Mouse (Mus musculus) bone marrow, adult 2 months (tissue): ENCODE data around the gene Pfdn4.

Experiments used
- CTCF ChIP-seq: fragments of 200-500 bp; IDR thresholded peaks from 2 replicates; pipeline ENCODE4 v1.5.1; 2011; ENCODE audit warnings: low read length, control low read depth; ENCODE audit not compliant: control insufficient read depth, insufficient read depth
- POLR2A ChIP-seq: fragments of 200-500 bp; IDR thresholded peaks from 2 replicates; pipeline ENCODE4 v1.6.1; 2011; ENCODE audit warnings: low read depth, mild to moderate bottlenecking, control low read depth, low read length, borderline replicate concordance; ENCODE audit not compliant: control insufficient read depth

- peak; percentile 56 for TF ChIP-seq CTCF
- TF ChIP-seq POLR2A: no peak
Observed at GRCm38 (mm10) chr2:170476215-170476614, 20.0 kb upstream of the Pfdn4 start.
